Mouse (Mus musculus): ENCODE data around the gene Tmem9. TPM values are rescaled to one million over a fixed set of nuclear protein-coding genes. Genes with fewer than 3 reads are reported as not detected.
A peak's percentile ranks its signal among the peaks of the same experiment; 100 is the strongest.

Gene Tmem9
- total RNA-seq, 2 experiments from 2014 or later: 63.3 to 65.0 TPM

DNA sequence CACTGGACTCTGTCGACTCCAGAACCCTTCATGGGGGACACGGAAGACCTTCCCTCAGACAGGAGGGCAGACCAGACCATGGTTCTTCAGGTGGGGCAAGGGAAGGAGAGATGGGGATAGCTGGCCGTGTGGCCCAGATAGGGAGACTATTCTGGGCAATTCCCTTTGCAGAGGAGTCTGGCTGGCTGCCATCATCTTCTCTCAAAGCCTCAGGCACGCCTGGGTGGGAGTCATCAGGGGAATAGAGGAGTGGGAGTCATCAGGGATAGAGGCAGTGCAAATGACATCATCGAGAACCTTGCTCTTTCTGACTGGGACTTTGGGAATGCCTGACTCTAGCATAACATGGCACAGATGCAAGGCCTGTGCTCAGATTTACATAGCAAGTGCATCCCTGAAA is 56.0 kb downstream of the Tmem9 start:
- DNase-seq (ENCODE audit: low spot score in 2 of 2): no peak

DNA sequence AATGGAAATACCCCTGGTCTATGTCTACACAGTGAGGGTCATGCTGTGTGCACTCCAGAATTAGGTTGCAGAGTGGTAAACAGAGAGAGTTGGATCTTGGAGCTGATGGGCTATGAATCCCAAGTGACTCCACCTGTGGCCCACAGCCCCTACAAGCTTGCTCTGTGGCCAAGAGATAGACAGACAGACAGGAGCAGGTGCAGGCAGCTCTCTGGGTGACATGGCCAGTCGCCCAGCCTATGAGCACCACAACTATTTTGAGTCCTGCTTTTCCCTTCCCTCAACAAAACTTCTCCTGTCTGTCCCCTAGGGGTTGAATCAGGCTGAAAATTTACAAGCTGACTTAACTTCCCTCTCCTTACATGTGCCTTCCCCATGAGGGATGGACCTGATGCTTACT is 58.7 kb downstream of the Tmem9 start:
- DNase-seq (ENCODE audit: low spot score in 2 of 2): no peak
- intact Hi-C loops (cut with DNase I): no loop called here

More for the DNA sequence above, 56.0 kb downstream of the Tmem9 start:
- intact Hi-C loops (cut with DNase I): no loop called here

DNA sequence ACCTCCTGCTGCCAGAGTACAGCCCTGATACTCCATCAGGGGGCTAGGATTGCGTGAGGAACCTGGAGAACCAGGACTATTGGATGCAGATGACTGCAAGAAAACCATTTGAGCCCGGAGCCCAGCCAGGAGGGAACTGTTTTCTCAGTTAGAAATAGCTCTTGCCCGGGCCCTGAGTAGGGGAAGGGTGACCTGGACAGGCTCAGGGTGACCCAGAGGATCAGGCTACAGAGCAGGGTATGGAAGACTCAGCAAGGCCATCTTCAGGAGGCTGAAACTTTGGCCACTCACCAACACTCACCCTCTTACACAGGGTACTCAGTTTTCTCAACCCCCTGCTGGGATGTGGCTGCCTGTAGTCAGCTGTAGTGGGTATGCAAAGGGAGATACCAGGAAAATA is 59.6 kb downstream of the Tmem9 start:
- intact Hi-C loops (cut with DNase I): no loop called here

DNA sequence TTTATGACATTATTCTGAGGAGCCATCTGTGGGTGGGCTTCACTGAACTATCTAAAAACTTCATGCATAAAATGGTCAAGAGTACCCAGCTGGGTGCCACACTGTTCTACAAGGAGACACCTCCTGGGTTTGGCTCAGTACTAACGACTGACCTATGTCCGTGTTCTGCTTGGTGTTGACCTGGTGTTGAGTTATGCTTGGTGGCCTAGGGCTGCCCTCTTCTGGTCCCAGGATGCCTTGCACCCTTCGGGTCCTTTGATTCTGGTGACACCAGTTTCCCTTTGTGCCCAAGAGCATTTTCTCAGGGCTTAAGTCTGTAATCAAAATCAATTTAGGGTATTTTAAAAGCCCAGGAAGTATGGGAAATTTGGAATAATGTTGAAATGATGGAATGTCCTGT is 68.1 kb downstream of the Tmem9 start:
- intact Hi-C loops (cut with DNase I): loop anchor here (2.0 kb wide), 1 partner anchor 25 kb away; the partner anchor contains the start of gene Ascl5
- DNase-seq (ENCODE audit: low spot score in 2 of 2): peak; percentile 43 to 54

More for the DNA sequence above, 59.6 kb downstream of the Tmem9 start:
- no peak for DNase-seq (ENCODE audit: low spot score in 2 of 2)

DNA sequence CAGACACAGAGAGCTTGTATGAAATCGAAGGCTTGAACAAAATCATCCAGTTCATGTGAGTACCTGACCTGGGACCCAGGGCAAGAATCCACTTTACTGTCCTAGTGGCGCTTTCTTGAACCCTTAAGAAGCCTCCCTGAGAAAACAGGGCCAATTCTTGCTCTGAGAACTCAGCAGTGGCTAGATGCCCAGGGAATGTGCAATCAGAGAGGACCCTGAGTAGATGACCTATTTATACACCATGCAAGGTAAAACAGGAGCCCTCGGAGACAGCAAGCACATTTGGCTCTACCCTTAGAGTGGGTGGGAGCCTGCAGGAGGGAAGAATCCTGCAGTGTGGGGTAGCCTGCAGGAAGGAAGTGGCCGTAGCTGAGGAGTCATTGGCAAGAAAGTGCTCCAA is 69.7 kb downstream of the Tmem9 start:
- intact Hi-C loops (cut with DNase I): loop anchor here (2.0 kb wide), 1 partner anchor 27 kb away; the partner anchor contains the start of gene Ascl5
- no peak for DNase-seq (ENCODE audit: low spot score in 2 of 2)

DNA sequence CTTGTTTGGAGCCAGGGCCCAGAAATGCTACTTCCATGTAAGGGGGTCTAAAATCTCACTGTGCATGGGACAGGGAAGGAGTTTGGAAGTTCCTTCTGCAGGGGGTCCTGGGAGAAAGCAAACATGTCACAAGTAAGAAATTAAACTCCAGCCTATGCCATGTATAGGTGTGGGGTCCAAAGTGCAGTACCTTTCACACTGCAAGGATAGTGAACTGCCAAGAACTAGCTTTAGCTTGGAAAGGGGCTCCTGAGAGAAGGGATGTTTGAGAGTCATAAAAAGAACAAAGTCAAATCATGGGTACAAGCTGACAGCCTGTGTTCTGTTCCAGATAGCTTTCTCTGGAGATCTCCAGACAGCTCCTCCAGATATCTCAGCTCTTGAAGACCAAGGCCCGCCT is 73.2 kb downstream of the Tmem9 start:
- intact Hi-C loops (cut with DNase I): no loop called here
- DNase-seq (ENCODE audit: low spot score in 2 of 2): no peak

Other genes starting within 250 kb of the Tmem9 start
- gene Phlda3, start 242.0 kb upstream of the Tmem9 start, total RNA-seq (2021): 10 to 100 TPM; 20.0 to 20.3 TPM
- 1 to 10 TPM; 2.5 to 3.4 TPM for gene Tnni1, start 228.7 kb upstream of the Tmem9 start, total RNA-seq (2021)
- gene Lad1, start 189.6 kb upstream of the Tmem9 start, total RNA-seq (2021): 1 to 10 TPM; 1.1 TPM
- gene Tnnt2, start 171.8 kb upstream of the Tmem9 start, total RNA-seq (2021): 1 to 10 TPM; 3.9 to 6.3 TPM
- gene Pkp1, start 88.9 kb upstream of the Tmem9 start, total RNA-seq (2021): under 1 TPM; 0.21 to 0.50 TPM
- gene Igfn1, start 1.8 kb upstream of the Tmem9 start, total RNA-seq (2021): 10 to 100 TPM in 1 of 2 experiments, 1 to 10 TPM in 1; 9.2 to 11.4 TPM
- gene Ascl5, start 42.7 kb downstream of the Tmem9 start, total RNA-seq (2021): 1 to 10 TPM in 1 of 2 experiments, under 1 TPM in 1; 0.87 to 1.9 TPM
- gene Cacna1s, start 44.6 kb downstream of the Tmem9 start, total RNA-seq (2021): 1 to 10 TPM; 2.3 to 2.6 TPM
- 10 to 100 TPM; 68.4 to 73.0 TPM for gene Kif21b, start 123.2 kb downstream of the Tmem9 start, total RNA-seq (2021)
- 1 to 10 TPM; 2.0 to 2.1 TPM for gene Mroh3, start 204.7 kb downstream of the Tmem9 start, total RNA-seq (2021)
- 1 to 10 TPM; 2.9 to 3.1 TPM for gene Inava, start 226.1 kb downstream of the Tmem9 start, total RNA-seq (2021)